Mouse (Mus musculus) kidney, adult 9 months (tissue): ENCODE measurements around the gene Prh1.
"Not testable (repeated sequence)": the region's sequence is repeated elsewhere in the genome, so short reads cannot be mapped to it uniquely, and the experiment has no call there.

Experiments
- DNase-seq: peaks from one replicate; pipeline ENCODE4 v3.0.0; 2022

The Prh1 gene

DNA sequence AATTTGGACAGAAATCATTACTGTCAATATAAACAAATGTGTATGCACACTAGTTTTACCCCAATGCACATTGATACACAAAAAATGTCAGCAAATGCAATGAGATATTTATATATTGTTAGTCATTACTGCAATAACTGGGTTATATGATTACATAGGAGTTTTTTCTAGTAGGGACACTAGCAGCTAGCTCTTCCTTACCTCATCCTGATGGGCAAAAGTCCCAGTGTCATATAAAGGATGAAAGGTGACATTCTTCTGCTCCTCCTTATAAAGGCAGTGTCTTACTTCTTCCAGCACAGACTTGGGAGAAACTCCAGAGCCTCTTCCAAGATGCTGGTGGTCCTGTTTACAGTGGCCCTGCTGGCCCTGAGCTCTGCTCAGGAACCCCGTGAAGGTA lies at the start of gene Prh1:
Gene Prh1, plus strand, starts transcription at position 301 of the 400 bp plus-strand sequence.
- DNase-seq = not testable (repeated sequence)

- DNase-seq = not testable (repeated sequence)
Observed at GRCm38 (mm10) chr6:132595613-132596012, 26.0 kb downstream of the Prh1 start, which contains the start of gene Prp2. Prp2 (plus strand) TSS chr6:132595913.
